Mouse (Mus musculus): ENCODE measurements around the gene Apoc1. TPM values are rescaled to one million over a fixed set of nuclear protein-coding genes. Genes with fewer than 3 reads are reported as not detected.

Apoc1 gene
- polyA plus RNA-seq, 1 experiment from 2014 or later, result 4.7 TPM

GRCm38 (mm10) chr7:19701069-19701761 is 8.8 kb upstream of the Apoc1 start:
- Histone ChIP-seq H3K36me3 (replicated peaks) (peaks cover 62% of the 10 kb centered on the region), H3K27me3 (replicated peaks; ENCODE audit: low read depth, poor library complexity, severe bottlenecking) (no peaks in the 10 kb centered on the region), H3K9me3 (peaks cover 8% of the 10 kb centered on the region), H3K4me3 (peak overlapping the region; percentile 14; the same call in 1 of the 2 replicates), H3K4me1 (peaks cover 36% of the 10 kb centered on the region), H3K27ac (replicated peaks) (peak overlapping the region; percentile 66)
- 29% methylated on average over 22 of the region's 22 CpGs for WGBS
- peak; percentile 78 for DNase-seq (ENCODE audit: low spot score)

GRCm38 (mm10) chr7:19700299-19701068 is 8.0 kb upstream of the Apoc1 start:
- 63% methylated on average over 12 of the region's 12 CpGs for WGBS
- peaks cover 63% of the 10 kb centered on the region for H3K36me3 ChIP-seq (replicated peaks)

GRCm38 (mm10) chr7:19699827-19700148 is 7.3 kb upstream of the Apoc1 start:
- Histone ChIP-seq H3K36me3 (replicated peaks) (peaks cover 56% of the 10 kb centered on the region), H3K4me1 (peaks cover 36% of the 10 kb centered on the region), H3K4me3 (peak overlapping the region; percentile 57; the same call in 1 of the 2 replicates), H3K27ac (replicated peaks) (no peak overlapping the region), H3K27me3 (replicated peaks; ENCODE audit: low read depth, poor library complexity, severe bottlenecking) (no peaks in the 10 kb centered on the region), H3K9me3 (peaks cover 10% of the 10 kb centered on the region)
- 81% methylated on average over 4 of the region's 4 CpGs for WGBS
- DNase-seq (ENCODE audit: low spot score), result no peak

More at GRCm38 (mm10) chr7:19700299-19701068, 8.0 kb upstream of the Apoc1 start:
- H3K4me3 ChIP-seq, result peak overlapping the region; percentile 21; the same call in 1 of the 2 replicates
- DNase-seq (ENCODE audit: low spot score), result no peak
- peak overlapping the region; percentile 31; the same call in 1 of the 2 replicates for H3K27ac ChIP-seq (replicated peaks)
- peaks cover 36% of the 10 kb centered on the region for H3K4me1 ChIP-seq
- peaks cover 10% of the 10 kb centered on the region for H3K9me3 ChIP-seq
- H3K27me3 ChIP-seq (replicated peaks; ENCODE audit: low read depth, poor library complexity, severe bottlenecking), result no peaks in the 10 kb centered on the region

- 2% methylated on average over 20 of the region's 20 CpGs for WGBS
- DNase-seq (ENCODE audit: low spot score), result peak; percentile 78
- H3K27ac ChIP-seq (replicated peaks), result peak within 1 kb of the TSS; percentile 73
- peaks cover 36% of the 10 kb centered on the region for H3K4me1 ChIP-seq
- H3K9me3 ChIP-seq, result peaks cover 10% of the 10 kb centered on the region
- H3K36me3 ChIP-seq (replicated peaks), result peaks cover 50% of the 10 kb centered on the region
- no peaks in the 10 kb centered on the region for H3K27me3 ChIP-seq (replicated peaks; ENCODE audit: low read depth, poor library complexity, severe bottlenecking)
- peak within 1 kb of the TSS; percentile 57 for H3K4me3 ChIP-seq
Measured at GRCm38 (mm10) chr7:19698907-19699826, 6.7 kb upstream of the Apoc1 start, which contains the start of gene Apoe. Gene Apoe, minus strand, starts transcription at chr7:19699188.

- Histone ChIP-seq H3K27me3 (replicated peaks; ENCODE audit: low read depth, poor library complexity, severe bottlenecking) (no peaks in the 10 kb centered on the region), H3K9me3 (peaks cover 10% of the 10 kb centered on the region), H3K4me1 (peaks cover 44% of the 10 kb centered on the region), H3K36me3 (replicated peaks) (peaks cover 41% of the 10 kb centered on the region), H3K27ac (replicated peaks) (peak overlapping the region; percentile 73), H3K4me3 (peak overlapping the region; percentile 57)
- peak; percentile 78 for DNase-seq (ENCODE audit: low spot score)
- 3% methylated on average over 28 of the region's 28 CpGs for WGBS
Measured at GRCm38 (mm10) chr7:19697949-19698906, 5.8 kb upstream of the Apoc1 start.

GRCm38 (mm10) chr7:19696336-19696873 is 3.9 kb upstream of the Apoc1 start:
- DNase-seq (ENCODE audit: low spot score), result no peak
- Histone ChIP-seq H3K27me3 (replicated peaks; ENCODE audit: low read depth, poor library complexity, severe bottlenecking) (no peaks in the 10 kb centered on the region), H3K4me3 (no peak overlapping the region), H3K9me3 (peaks cover 11% of the 10 kb centered on the region), H3K27ac (replicated peaks) (no peak overlapping the region), H3K4me1 (peaks cover 56% of the 10 kb centered on the region), H3K36me3 (replicated peaks) (peaks cover 23% of the 10 kb centered on the region)
- WGBS, result 92% methylated on average over 34 of the region's 34 CpGs

GRCm38 (mm10) chr7:19695881-19696280 is 3.4 kb upstream of the Apoc1 start:
- WGBS, result 82% methylated on average over 6 of the region's 6 CpGs
- peaks cover 54% of the 10 kb centered on the region for H3K4me1 ChIP-seq

GRCm38 (mm10) chr7:19695213-19695594 is 2.7 kb upstream of the Apoc1 start:
- no peak overlapping the region for H3K27ac ChIP-seq (replicated peaks)
- peaks cover 14% of the 10 kb centered on the region for H3K9me3 ChIP-seq
- no peak for DNase-seq (ENCODE audit: low spot score)
- no peak overlapping the region for H3K4me3 ChIP-seq
- H3K4me1 ChIP-seq, result peaks cover 48% of the 10 kb centered on the region
- H3K27me3 ChIP-seq (replicated peaks; ENCODE audit: low read depth, poor library complexity, severe bottlenecking), result no peaks in the 10 kb centered on the region
- peaks cover 21% of the 10 kb centered on the region for H3K36me3 ChIP-seq (replicated peaks)
- WGBS, result 60% methylated on average over 8 of the region's 8 CpGs

More at GRCm38 (mm10) chr7:19695881-19696280, 3.4 kb upstream of the Apoc1 start:
- no peak for DNase-seq (ENCODE audit: low spot score)
- H3K4me3 ChIP-seq, result no peak overlapping the region
- peaks cover 14% of the 10 kb centered on the region for H3K9me3 ChIP-seq
- no peaks in the 10 kb centered on the region for H3K27me3 ChIP-seq (replicated peaks; ENCODE audit: low read depth, poor library complexity, severe bottlenecking)
- no peak overlapping the region for H3K27ac ChIP-seq (replicated peaks)
- H3K36me3 ChIP-seq (replicated peaks), result peaks cover 21% of the 10 kb centered on the region

- Histone ChIP-seq H3K27ac (replicated peaks) (no peak overlapping the region), H3K27me3 (replicated peaks; ENCODE audit: low read depth, poor library complexity, severe bottlenecking) (no peaks in the 10 kb centered on the region), H3K4me1 (peaks cover 45% of the 10 kb centered on the region), H3K9me3 (peaks cover 14% of the 10 kb centered on the region), H3K4me3 (no peak overlapping the region), H3K36me3 (replicated peaks) (peaks cover 21% of the 10 kb centered on the region)
- WGBS, result 84% methylated on average over 10 of the region's 10 CpGs
- no peak for DNase-seq (ENCODE audit: low spot score)
Measured at GRCm38 (mm10) chr7:19694336-19695212, 2.1 kb upstream of the Apoc1 start.

GRCm38 (mm10) chr7:19693421-19693820 is 961 bp upstream of the Apoc1 start:
- H3K4me3 ChIP-seq, result no peak overlapping the region
- DNase-seq (ENCODE audit: low spot score), result peak; percentile 52
- WGBS, result 32% methylated on average over 10 of the region's 10 CpGs
- no peaks in the 10 kb centered on the region for H3K27me3 ChIP-seq (replicated peaks; ENCODE audit: low read depth, poor library complexity, severe bottlenecking)
- peaks cover 34% of the 10 kb centered on the region for H3K4me1 ChIP-seq
- H3K27ac ChIP-seq (replicated peaks), result peak overlapping the region; percentile 71
- peaks cover 21% of the 10 kb centered on the region for H3K36me3 ChIP-seq (replicated peaks)
- H3K9me3 ChIP-seq, result peaks cover 14% of the 10 kb centered on the region

Data from embryonic facial prominence, embryonic 10.5 days (tissue).